Mouse (Mus musculus) hindbrain, embryonic 16.5 days (tissue): ENCODE data around the gene Epas1. TPM values are rescaled to one million over a fixed set of nuclear protein-coding genes. Genes with fewer than 3 reads are reported as not detected.

Source experiments
- ATAC-seq: fragments of 200-750 bp; cut with Nextera tagmentation; 2 replicates; pipeline ENCODE4 v1.8.0; 2017; ENCODE audit warnings: moderate TSS enrichment, moderate library complexity
- H3K27ac ChIP-seq: fragments of 300-500 bp; sonication (generic); 2 replicates; pipeline ENCODE4 v1.5.1; 2014; ENCODE audit warnings: low read depth, mild to moderate bottlenecking, control low read depth, low read length, moderate library complexity
- H3K27me3 ChIP-seq: fragments of 300-500 bp; sonication (generic); replicated peaks from 2 replicates; pipeline ENCODE4 v1.6.1; 2014; ENCODE audit warnings: low read length; ENCODE audit not compliant: control insufficient read depth, insufficient read depth
- H3K36me3 ChIP-seq: fragments of 300-500 bp; sonication (generic); 2 replicates; pipeline ENCODE4 v1.6.1; 2014; ENCODE audit warnings: mild to moderate bottlenecking, low read length, moderate library complexity, mixed read lengths; ENCODE audit not compliant: control insufficient read depth, insufficient read depth
- H3K4me1 ChIP-seq: fragments of 300-500 bp; sonication (generic); 2 replicates; pipeline ENCODE4 v1.6.1; 2014; ENCODE audit warnings: low read depth, low read length; ENCODE audit not compliant: control insufficient read depth, insufficient read depth
- H3K4me2 ChIP-seq: fragments of 300-500 bp; sonication (generic); 2 replicates; pipeline ENCODE4 v1.6.1; 2014; ENCODE audit warnings: mild to moderate bottlenecking, low read length, control low read depth, moderate library complexity
- H3K4me3 ChIP-seq: fragments of 300-500 bp; sonication (generic); 2 replicates; pipeline ENCODE4 v1.5.1; 2014; ENCODE audit warnings: mild to moderate bottlenecking, low read length, control low read depth, moderate library complexity
- H3K9ac ChIP-seq: fragments of 300-500 bp; sonication (generic); 2 replicates; pipeline ENCODE4 v1.6.1; 2014; ENCODE audit warnings: low read depth, mild to moderate bottlenecking, control low read depth, low read length, moderate library complexity
- H3K9me3 ChIP-seq: fragments of 300-500 bp; sonication (generic); 2 replicates; pipeline ENCODE4 v1.6.1; 2014; ENCODE audit warnings: mild to moderate bottlenecking, low read length, moderate library complexity; ENCODE audit not compliant: control insufficient read depth
- WGBS: fragments of 180-500 bp; shearing (Covaris S2); extraction: QIAGEN DNeasy Blood & Tissue Kit; methylation state at CpG from one replicate; pipeline ENCODE4 v1.1.7; 2014; 5-methylcytosine and 5-hydroxymethylcytosine counted together
- polyA plus RNA-seq: library from polyadenylated mRNA; unstranded; fragments of >200 nt; fragmentation: Nextera tagmentation; extraction: Ambion mirVana; gene quantifications from 2 replicates; pipeline ENCODE4 v1.2.1, GENCODE M21; 2015

The Epas1 gene
- polyA plus RNA-seq, 1 experiment from 2014 or later = 5.7 TPM

DNA sequence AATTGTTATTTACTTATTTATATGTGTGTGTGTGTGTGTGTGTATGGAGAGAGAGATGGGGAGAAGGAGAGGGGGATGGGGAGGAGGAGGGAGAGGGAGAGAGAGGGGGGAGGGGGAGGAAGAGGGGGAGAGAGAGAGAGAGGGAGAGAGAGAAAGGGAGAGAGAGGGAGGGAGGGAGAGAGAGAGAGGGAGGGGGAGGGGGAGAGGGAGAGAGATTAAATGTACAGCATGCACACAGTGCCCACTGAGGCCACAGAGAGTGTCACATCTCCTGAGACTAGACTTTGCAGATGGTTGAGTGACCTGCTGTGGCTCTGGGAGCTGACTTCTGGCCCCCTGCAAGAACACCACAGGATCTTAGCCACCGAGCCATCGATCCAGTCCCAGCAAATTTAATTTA is 98.3 kb downstream of the Epas1 start:
- ATAC-seq = no peak
- H3K9ac ChIP-seq = no peak overlapping the region
- no peak overlapping the region for H3K4me2 ChIP-seq
- WGBS = 73% methylated on average over 2 of the region's 2 CpGs
- H3K36me3 ChIP-seq = no peaks in the 10 kb centered on the region
- H3K9me3 ChIP-seq = no peaks in the 10 kb centered on the region
- no peak overlapping the region for H3K4me3 ChIP-seq
- no peaks in the 10 kb centered on the region for H3K4me1 ChIP-seq
- H3K27ac ChIP-seq = no peak overlapping the region
- no peaks in the 10 kb centered on the region for H3K27me3 ChIP-seq

DNA sequence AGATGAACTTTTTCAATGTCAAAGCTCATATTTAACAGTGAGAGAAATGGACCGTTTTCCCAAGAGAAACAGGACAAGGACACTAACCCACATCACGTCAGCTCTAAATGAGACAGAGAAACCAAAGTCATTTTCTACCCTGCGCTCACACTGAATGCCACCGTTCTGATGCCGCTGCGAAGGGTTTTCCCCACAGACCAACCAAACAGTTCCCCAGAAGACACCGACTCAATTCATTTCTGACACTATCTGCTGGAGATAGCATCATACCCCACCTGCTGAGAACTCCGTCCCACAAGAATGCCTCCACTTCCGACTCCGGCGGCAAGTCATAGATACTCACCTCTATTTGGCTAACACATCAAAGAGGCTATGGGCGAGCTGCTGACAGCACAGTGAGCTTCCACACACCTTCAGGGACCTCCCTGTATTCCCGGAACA is 99.1 kb downstream of the Epas1 start:
- ATAC-seq = no peak
- H3K4me2 ChIP-seq = no peak overlapping the region
- no peak overlapping the region for H3K9ac ChIP-seq
- WGBS = 60% methylated on average over 13 of the region's 13 CpGs
- no peaks in the 10 kb centered on the region for H3K4me1 ChIP-seq
- no peak overlapping the region for H3K4me3 ChIP-seq
- H3K27ac ChIP-seq = no peak overlapping the region
- H3K9me3 ChIP-seq = no peaks in the 10 kb centered on the region
- no peaks in the 10 kb centered on the region for H3K27me3 ChIP-seq
- no peaks in the 10 kb centered on the region for H3K36me3 ChIP-seq

DNA sequence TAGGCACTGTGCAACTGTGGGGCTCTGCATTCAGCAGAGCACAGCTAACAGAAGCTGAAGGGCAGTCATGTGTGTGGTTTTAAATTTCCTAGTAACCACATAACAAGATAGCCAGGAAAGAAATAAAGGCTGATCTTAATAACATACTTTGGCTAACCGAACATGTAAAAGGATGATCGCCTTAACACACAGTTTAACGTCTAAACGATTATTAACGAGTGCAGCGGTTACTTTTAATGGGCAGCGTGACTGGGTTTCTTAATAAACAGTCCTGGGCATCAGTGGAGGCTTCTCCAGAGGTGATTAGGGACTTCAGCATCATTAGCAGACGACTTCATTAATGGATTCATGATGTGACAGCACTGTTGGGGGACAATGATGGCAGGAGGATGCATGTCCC is 117.1 kb downstream of the Epas1 start:
- Histone ChIP-seq H3K4me2 (no peak overlapping the region), H3K36me3 (no peaks in the 10 kb centered on the region), H3K9me3 (no peaks in the 10 kb centered on the region), H3K9ac (no peak overlapping the region), H3K4me3 (no peak overlapping the region), H3K4me1 (no peaks in the 10 kb centered on the region), H3K27me3 (no peaks in the 10 kb centered on the region), H3K27ac (no peak overlapping the region)
- WGBS = 55% methylated on average over 8 of the region's 8 CpGs
- no peak for ATAC-seq

GRCm38 (mm10) chr17:86872643-86873042 is 119.1 kb downstream of the Epas1 start:
- Histone ChIP-seq H3K4me2 (no peak overlapping the region), H3K36me3 (no peaks in the 10 kb centered on the region), H3K4me1 (no peaks in the 10 kb centered on the region), H3K4me3 (no peak overlapping the region), H3K27me3 (no peaks in the 10 kb centered on the region), H3K9me3 (no peaks in the 10 kb centered on the region), H3K27ac (no peak overlapping the region), H3K9ac (no peak overlapping the region)
- WGBS = 83% methylated on average over 6 of the region's 6 CpGs
- no peak for ATAC-seq

GRCm38 (mm10) chr17:86876940-86877339 is 123.4 kb downstream of the Epas1 start:
- H3K4me2 ChIP-seq = no peak overlapping the region
- H3K9ac ChIP-seq = no peak overlapping the region
- H3K9me3 ChIP-seq = no peaks in the 10 kb centered on the region
- no peaks in the 10 kb centered on the region for H3K36me3 ChIP-seq
- H3K27ac ChIP-seq = no peak overlapping the region
- H3K4me3 ChIP-seq = no peak overlapping the region
- no peaks in the 10 kb centered on the region for H3K27me3 ChIP-seq
- no peaks in the 10 kb centered on the region; the same call in 1 of the 2 replicates for H3K4me1 ChIP-seq
- no peak for ATAC-seq
- WGBS = 94% methylated on average over 9 of the region's 9 CpGs

DNA sequence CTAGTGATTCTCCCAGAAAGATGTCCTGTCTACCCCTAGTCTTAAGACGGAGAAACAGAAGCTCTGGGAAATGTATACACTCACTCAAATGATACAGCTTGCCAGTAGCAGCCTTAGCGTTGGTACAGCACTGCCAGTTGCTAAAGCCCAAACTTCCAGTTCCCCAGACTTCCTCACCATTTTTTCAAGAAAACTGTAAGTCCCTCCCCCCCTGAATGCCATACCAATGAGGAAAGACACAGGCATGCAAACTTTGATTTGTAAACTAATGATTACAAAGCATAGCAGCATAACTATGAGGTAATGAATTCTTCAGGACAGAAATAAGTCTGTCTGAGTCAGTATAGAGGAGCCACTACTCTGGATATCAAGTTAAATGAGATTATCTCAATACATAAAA is 124.2 kb downstream of the Epas1 start:
- no peaks in the 10 kb centered on the region for H3K36me3 ChIP-seq
- 86% methylated on average over 2 of the region's 2 CpGs for WGBS

GRCm38 (mm10) chr17:86880056-86880455 is 126.6 kb downstream of the Epas1 start:
- Histone ChIP-seq H3K36me3 (no peaks in the 10 kb centered on the region), H3K9ac (no peak overlapping the region), H3K4me3 (no peak overlapping the region), H3K27ac (no peak overlapping the region), H3K27me3 (no peaks in the 10 kb centered on the region), H3K9me3 (no peaks in the 10 kb centered on the region), H3K4me2 (0 out of 2 replicates have a peak overlapping the region, but pooled peaks have one; percentile 1), H3K4me1 (no peaks in the 10 kb centered on the region; the same call in 1 of the 2 replicates)
- 44% methylated on average over 10 of the region's 10 CpGs for WGBS
- no peak for ATAC-seq

More for the DNA sequence above, 124.2 kb downstream of the Epas1 start:
- Histone ChIP-seq H3K27ac (no peak overlapping the region), H3K4me2 (no peak overlapping the region), H3K27me3 (no peaks in the 10 kb centered on the region), H3K4me1 (no peaks in the 10 kb centered on the region; the same call in 1 of the 2 replicates), H3K9me3 (no peaks in the 10 kb centered on the region), H3K9ac (no peak overlapping the region), H3K4me3 (no peak overlapping the region)
- ATAC-seq = no peak

GRCm38 (mm10) chr17:86880461-86881044 is 127.1 kb downstream of the Epas1 start:
- H3K4me1 ChIP-seq = no peaks in the 10 kb centered on the region; the same call in 1 of the 2 replicates
- no peak for ATAC-seq
- no peak overlapping the region for H3K27ac ChIP-seq
- H3K9ac ChIP-seq = no peak overlapping the region
- H3K4me3 ChIP-seq = no peak overlapping the region
- H3K36me3 ChIP-seq = no peaks in the 10 kb centered on the region
- no peaks in the 10 kb centered on the region for H3K27me3 ChIP-seq
- H3K4me2 ChIP-seq = no peak overlapping the region
- no peaks in the 10 kb centered on the region for H3K9me3 ChIP-seq
- 89% methylated on average over 4 of the region's 4 CpGs for WGBS
